Mouse (Mus musculus) sigmoid colon, adult 10 weeks (tissue): ENCODE data around the gene Pank4. TPM values are rescaled to one million over a fixed set of nuclear protein-coding genes. Genes with fewer than 3 reads are reported as not detected.

Experiments
- polyA plus RNA-seq: library from polyadenylated mRNA; stranded (reverse); fragments of 350-450 nt; fragmentation: Illumina TruSeq; extraction: RNeasy Lipid Tissue Mini Kit (QIAGEN cat#74804); gene quantifications from one replicate; pipeline ENCODE4 v1.2.3, GENCODE M21; 2014; ENCODE audit warnings: low read depth, low replicate concordance

Pank4 gene
- 4.2 TPM for polyA plus RNA-seq

DNA sequence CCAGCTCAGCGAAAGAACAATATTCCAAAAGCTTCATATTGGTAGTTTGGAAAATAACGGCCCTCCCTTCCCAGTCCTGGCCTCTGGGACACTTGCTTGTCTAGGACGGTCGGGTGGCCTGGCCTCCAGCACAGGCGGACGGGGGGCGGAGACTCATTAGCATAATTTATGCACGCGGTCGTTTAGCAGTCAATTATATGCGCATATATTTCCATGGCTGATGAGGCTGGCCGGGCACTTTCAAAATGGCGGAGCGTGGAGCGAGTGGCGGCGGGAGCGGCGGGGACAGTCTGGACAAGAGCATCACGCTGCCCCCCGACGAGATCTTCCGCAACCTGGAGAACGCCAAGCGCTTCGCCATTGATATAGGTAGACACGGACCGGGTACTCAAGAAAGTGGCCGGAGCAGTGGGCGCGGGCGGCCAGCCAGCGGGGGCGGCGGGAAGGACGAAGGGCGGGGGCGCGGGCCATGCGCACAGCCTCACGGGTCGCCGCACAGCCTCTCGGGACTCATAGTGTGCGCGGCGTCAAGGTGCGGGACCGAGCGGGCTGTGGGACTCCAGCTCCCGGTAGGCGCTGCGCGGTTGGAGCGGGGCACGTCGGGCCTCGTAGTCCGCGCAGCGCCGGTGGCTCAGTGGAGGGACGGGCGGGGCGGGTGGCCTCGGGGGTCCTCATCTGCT lies at the start of gene Pank4:
Gene Pank4, plus strand, starts transcription at position 223 of the 680 bp plus-strand sequence.

DNA sequence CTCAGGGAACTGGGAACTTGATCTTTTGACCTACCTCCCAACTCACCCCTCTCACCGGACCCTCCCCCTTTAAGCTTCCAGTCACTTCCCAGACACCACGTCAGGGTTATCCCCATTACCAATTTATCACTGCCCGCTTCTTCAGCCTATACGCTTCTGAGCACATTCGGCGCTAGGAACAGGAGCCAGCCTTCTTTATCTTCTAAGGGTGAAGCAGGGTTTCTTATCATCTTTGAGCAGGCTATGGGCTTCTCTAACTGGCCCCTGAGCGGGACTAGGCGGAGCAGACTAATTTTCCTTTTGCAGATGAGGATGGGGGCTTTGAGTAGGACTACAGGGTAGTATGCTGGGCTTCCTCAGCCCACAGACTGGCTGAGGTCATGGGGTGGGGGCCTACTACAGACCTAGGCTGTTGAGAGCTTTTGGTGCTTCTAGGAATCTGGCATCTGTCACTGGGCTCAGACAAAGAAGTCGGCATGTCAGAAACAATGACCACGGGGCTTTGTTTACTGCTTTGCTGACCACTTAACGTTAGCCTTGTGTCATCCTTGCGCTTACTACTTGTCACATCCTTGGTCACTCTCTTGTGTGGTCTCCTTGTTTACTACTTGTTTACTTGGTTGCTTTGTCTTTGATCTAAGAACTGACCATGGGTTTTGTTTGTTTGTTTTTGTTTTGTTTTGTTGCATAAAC lies 35.4 kb upstream of the Pank4 start, which contains the start of gene Tnfrsf14:
Gene Tnfrsf14, minus strand, starts transcription at position 169 of the 693 bp plus-strand sequence.

DNA sequence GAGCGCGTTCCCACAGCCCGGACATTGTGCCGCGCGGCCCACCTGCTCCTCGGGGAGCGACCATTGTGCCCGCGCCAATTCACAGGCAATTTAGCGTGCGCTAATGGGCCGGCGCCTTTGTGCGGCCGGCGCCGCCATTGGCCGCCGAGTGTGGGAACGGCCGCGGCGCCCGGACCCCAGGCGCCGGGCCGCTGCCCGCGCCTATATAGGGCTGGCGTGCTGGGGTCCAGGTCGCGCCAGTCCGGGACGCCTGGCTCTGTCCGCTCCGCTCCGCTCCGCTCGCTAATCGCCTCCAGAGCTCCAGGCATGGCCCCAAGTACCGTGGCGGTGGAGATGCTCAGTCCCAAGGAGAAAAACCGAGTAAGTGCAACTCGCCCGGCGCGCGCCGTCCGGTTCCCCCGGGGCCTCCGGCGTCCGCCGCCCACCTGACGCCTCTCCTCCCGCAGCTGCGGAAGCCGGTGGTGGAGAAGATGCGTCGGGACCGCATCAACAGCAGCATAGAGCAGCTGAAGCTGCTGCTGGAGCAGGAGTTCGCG lies 3.2 kb upstream of the Pank4 start, which contains the start of gene Hes5:
Gene Hes5, plus strand, starts transcription at position 234 of the 536 bp plus-strand sequence.

Other genes with a start within 250 kb of the Pank4 start
- not detected for gene Ttc34, start 126.7 kb upstream of the Pank4 start, polyA plus RNA-seq
- not detected for gene Mmel1, start 94.5 kb upstream of the Pank4 start, polyA plus RNA-seq
- gene Fam213b, start 65.0 kb upstream of the Pank4 start, polyA plus RNA-seq, result not detected
- gene Tnfrsf14, start 35.6 kb upstream of the Pank4 start, polyA plus RNA-seq, result 1.1 TPM
- gene Hes5, start 3.2 kb upstream of the Pank4 start, polyA plus RNA-seq, result not detected
- gene Plch2, start 92.7 kb downstream of the Pank4 start, polyA plus RNA-seq, result 2.7 TPM
- 2.3 TPM for gene Pex10, start 102.9 kb downstream of the Pank4 start, polyA plus RNA-seq
- gene Rer1, start 122.3 kb downstream of the Pank4 start, polyA plus RNA-seq, result 226 TPM
- 2.0 TPM for gene Morn1, start 122.5 kb downstream of the Pank4 start, polyA plus RNA-seq